ENCODE assay signal across 8 mouse cellular contexts in genomic region chr3:58372066-58372904, GRCm38 (mm10). TPM values are rescaled to one million over a fixed set of nuclear protein-coding genes. Genes with fewer than 3 reads are reported as not detected.
DNase-seq lines count a peak whose midpoint lies in the region; ATAC-seq and TF ChIP-seq lines count a peak whose summit lies in the region.

No protein-coding gene starts in this region.

- no peaks in the 10 kb centered on the region for H3K27me3 ChIP-seq in cerebellum, adult 2 months (ENCODE audit: control insufficient read depth, insufficient read depth, low read length)
- H3K27me3 ChIP-seq in forebrain, postnatal 0 days (ENCODE audit: insufficient read depth, low read length), result no peaks in the 10 kb centered on the region
- no peaks in the 10 kb centered on the region for H3K27me3 ChIP-seq in hindbrain, embryonic 11.5 days (ENCODE audit: control insufficient read depth, insufficient read depth, low read length)
- H3K27me3 ChIP-seq in lung, embryonic 16.5 days (ENCODE audit: control insufficient read depth, insufficient read depth, low read depth, low read length), result no peaks in the 10 kb centered on the region

- peak; percentile 99 for DNase-seq in Muller cell, postnatal 12 days (ENCODE audit: inconsistent ontology term)
- DNase-seq in cerebellum, adult 2 months, result peak; percentile 50 to 80
- DNase-seq in forebrain, postnatal 0 days, result peak; percentile 70
- DNase-seq in hindbrain, embryonic 11.5 days (ENCODE audit: low spot score), result peak; percentile 54
- peak; percentile 18 to 33 for DNase-seq in layer of hippocampus, adult 8-10 months (ENCODE audit: low spot score in 2 of 2)
- DNase-seq in retina, postnatal 1 day, result peak; percentile 92

- TF ChIP-seq POLR2A in cerebellum, adult 2 months (IDR thresholded peaks at IDR 0.05; ENCODE audit: borderline replicate concordance, insufficient read depth, low read length), result peak; percentile 43; the same call in 1 of the 2 replicates

- 0 out of 2 replicates have a peak overlapping the region, but pooled peaks have one; percentile 37 for H3K9ac ChIP-seq in forebrain, postnatal 0 days
- no peak overlapping the region for H3K9ac ChIP-seq in hindbrain, embryonic 11.5 days (ENCODE audit: low read depth, low read length)
- no peak overlapping the region for H3K9ac ChIP-seq in lung, embryonic 16.5 days (ENCODE audit: low read length)

- no peaks in the 10 kb centered on the region for H3K9me3 ChIP-seq in forebrain, postnatal 0 days (ENCODE audit: low read length)
- no peaks in the 10 kb centered on the region for H3K9me3 ChIP-seq in hindbrain, embryonic 11.5 days (ENCODE audit: control insufficient read depth, low read length)
- no peaks in the 10 kb centered on the region for H3K9me3 ChIP-seq in lung, embryonic 16.5 days (ENCODE audit: control insufficient read depth, low read length)

- H3K4me1 ChIP-seq in cerebellum, adult 2 months (ENCODE audit: control insufficient read depth, insufficient read depth, low read length), result peaks cover 7% of the 10 kb centered on the region
- no peaks in the 10 kb centered on the region; the same call in 1 of the 2 replicates for H3K4me1 ChIP-seq in forebrain, postnatal 0 days (ENCODE audit: insufficient read depth)
- H3K4me1 ChIP-seq in hindbrain, embryonic 11.5 days (replicated peaks; ENCODE audit: control insufficient read depth, insufficient read depth, low read length), result no peaks in the 10 kb centered on the region
- H3K4me1 ChIP-seq in lung, embryonic 16.5 days (replicated peaks; ENCODE audit: control insufficient read depth, insufficient read depth, low read length), result peaks cover 21% of the 10 kb centered on the region

- H3K4me2 ChIP-seq in forebrain, postnatal 0 days (ENCODE audit: low read depth), result peak overlapping the region; percentile 34
- peak overlapping the region; percentile 17 for H3K4me2 ChIP-seq in hindbrain, embryonic 11.5 days (replicated peaks; ENCODE audit: low read depth, low read length)
- H3K4me2 ChIP-seq in lung, embryonic 16.5 days (ENCODE audit: low read depth, low read length), result peak overlapping the region; percentile 52

- peak; percentile 95 for ATAC-seq in forebrain, postnatal 0 days
- ATAC-seq in hindbrain, embryonic 11.5 days (ENCODE audit: low FRiP score), result peak; percentile 75; the same call in 1 of the 2 replicates
- ATAC-seq in lung, embryonic 16.5 days (ENCODE audit: low read depth), result peak; percentile 98
- no peak for ATAC-seq in granulocyte monocyte progenitor cell, adult 5-6 weeks (replicated peaks; ENCODE audit: poor library complexity, severe bottlenecking)

- WGBS in cerebellum, adult 2 months, result 11% methylated on average over 9 of the region's 9 CpGs
- WGBS in forebrain, postnatal 0 days, result 3% methylated on average over 9 of the region's 9 CpGs
- WGBS in hindbrain, embryonic 11.5 days, result 9% methylated on average over 9 of the region's 9 CpGs
- WGBS in lung, embryonic 16.5 days, result 5% methylated on average over 9 of the region's 9 CpGs

- peak overlapping the region; percentile 1 for H3K4me3 ChIP-seq in cerebellum, adult 2 months (replicated peaks; ENCODE audit: insufficient read depth, low read depth, low read length)
- no peak overlapping the region for H3K4me3 ChIP-seq in forebrain, postnatal 0 days (ENCODE audit: low read depth, low read length)
- no peak overlapping the region for H3K4me3 ChIP-seq in hindbrain, embryonic 11.5 days (ENCODE audit: low read depth, low read length)
- H3K4me3 ChIP-seq in lung, embryonic 16.5 days (ENCODE audit: low read length), result peak overlapping the region; percentile 19; the same call in 1 of the 2 replicates

- TF ChIP-seq CTCF in cerebellum, adult 2 months (IDR thresholded peaks at IDR 0.05; ENCODE audit: borderline replicate concordance, insufficient read depth, low read depth, low read length), result no peak
- no peak for TF ChIP-seq CTCF in forebrain, postnatal 0 days (IDR thresholded peaks at IDR 0.05; ENCODE audit: low read depth)

- no peaks in the 10 kb centered on the region for H3K36me3 ChIP-seq in forebrain, postnatal 0 days (ENCODE audit: insufficient read depth)
- no peaks in the 10 kb centered on the region for H3K36me3 ChIP-seq in hindbrain, embryonic 11.5 days (ENCODE audit: control insufficient read depth, insufficient read depth, low read length)
- H3K36me3 ChIP-seq in lung, embryonic 16.5 days (ENCODE audit: control insufficient read depth, insufficient read depth, low read length), result no peaks in the 10 kb centered on the region

- no peak overlapping the region for H3K27ac ChIP-seq in cerebellum, adult 2 months (ENCODE audit: insufficient read depth, low read length)
- no peak overlapping the region for H3K27ac ChIP-seq in forebrain, postnatal 0 days (ENCODE audit: low read depth, low read length)
- no peak overlapping the region for H3K27ac ChIP-seq in hindbrain, embryonic 11.5 days (ENCODE audit: low read depth, low read length)
- H3K27ac ChIP-seq in lung, embryonic 16.5 days (ENCODE audit: low read length), result peak overlapping the region; percentile 63

RNA-seq across cellular contexts. Expression of gene Tsc22d2, which starts 42.2 kb away (rescaled TPM):
- polyA plus RNA-seq in cerebellum, adult 2 months (2012; rRNA removed), result 13.0 and 13.3 TPM in 2 replicates
- total RNA-seq in forebrain, postnatal 0 days (2014; rRNA removed), result 19.0 and 27.7 TPM in 2 replicates
- polyA plus RNA-seq in forebrain, postnatal 0 days (2015; fragmentation: Nextera tagmentation; extraction: Ambion mirVana), result 7.7 and 10.2 TPM in 2 replicates
- 11.6 and 14.8 TPM in 2 replicates for polyA plus RNA-seq in hindbrain, embryonic 11.5 days (2014; fragmentation: Nextera tagmentation; extraction: Ambion mirVana)
- 10 to 100 TPM; 38.3 to 39.8 (median 39.0) TPM for total RNA-seq in layer of hippocampus, adult 8-10 months (2022)
- polyA plus RNA-seq in lung, embryonic 16.5 days (2015; fragmentation: Nextera tagmentation; extraction: Ambion mirVana), result 6.5 and 7.1 TPM in 2 replicates
- total RNA-seq in granulocyte monocyte progenitor cell, adult 5-6 weeks (2014; fragmentation: Nextera tagmentation), result 9.2 and 14.0 TPM in 2 replicates
- 7.9 and 11.0 TPM in 2 replicates for total RNA-seq in granulocyte monocyte progenitor cell, adult 5-6 weeks (2017)

Comparison
In these comparisons a context has a peak if more than half of its experiments do, and no peak if none do; other contexts are left out.
1. DNase-seq: peak in every context shown above with its lines; median percentile 99 in Muller cell, postnatal 12 days; 92 in retina, postnatal 1 day; 70 in forebrain, postnatal 0 days; 65 in cerebellum, adult 2 months; 54 in hindbrain, embryonic 11.5 days; 26 in layer of hippocampus, adult 8-10 months.
2. H3K4me3 ChIP-seq: peak in cerebellum, adult 2 months (single experiment) and lung, embryonic 16.5 days (single experiment); none in forebrain, postnatal 0 days (single experiment) and hindbrain, embryonic 11.5 days (single experiment).
3. Peak in every context shown above with its lines, with median percentiles within 50 percentile points of each other: H3K4me2 ChIP-seq.